8 mouse cellular contexts compared by ENCODE assay signal in the genomic region with DNA sequence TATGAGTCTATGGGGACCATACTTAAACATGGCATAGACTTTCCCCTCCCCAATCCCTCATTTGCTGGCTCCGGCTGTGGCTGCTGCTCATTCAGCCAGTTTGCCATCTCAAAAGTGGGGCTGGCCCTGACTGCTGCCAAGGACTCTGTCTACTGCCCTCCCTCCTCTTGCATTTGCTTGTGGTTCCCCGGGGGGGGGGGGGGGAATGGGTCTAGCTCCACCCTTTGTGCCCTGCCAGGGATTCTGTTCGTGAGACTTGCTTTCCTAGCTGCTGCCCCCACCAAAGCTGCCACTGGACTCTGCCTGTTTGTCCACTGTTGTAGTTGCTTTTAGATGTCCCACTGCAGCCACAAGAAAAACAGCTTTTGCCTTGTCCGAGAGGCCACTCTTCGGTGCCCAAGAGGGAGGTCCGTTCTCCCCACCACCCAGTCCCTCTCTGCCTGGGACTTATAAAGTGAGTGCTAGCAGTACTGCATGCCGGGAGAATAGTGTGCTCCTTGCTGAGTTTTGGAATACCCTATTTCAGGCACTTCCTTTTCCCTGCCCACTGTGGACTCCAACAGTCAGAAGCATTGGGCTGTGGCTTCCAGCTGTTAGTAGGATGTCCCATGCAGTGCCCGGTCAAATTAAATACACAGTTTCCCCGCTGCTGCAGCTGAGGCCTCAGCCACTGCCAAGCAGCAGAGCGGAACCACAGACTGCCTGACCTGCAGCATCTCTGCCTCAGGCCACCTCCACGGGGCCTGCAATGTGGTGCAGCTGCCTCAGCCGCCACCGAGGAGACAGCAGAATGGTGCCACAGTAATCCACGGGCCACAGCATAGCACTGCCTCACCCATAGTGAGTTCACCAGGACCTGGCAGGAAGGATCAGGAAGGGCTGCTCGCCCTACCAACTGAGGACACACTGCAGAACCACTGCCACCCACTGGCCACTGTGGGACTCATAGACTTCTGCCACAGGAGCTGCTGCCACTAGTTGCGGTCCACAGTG. TPM values are rescaled to one million over a fixed set of nuclear protein-coding genes. Genes with fewer than 3 reads are reported as not detected.
DNase-seq lines count a peak whose midpoint lies in the region; ATAC-seq and TF ChIP-seq lines count a peak whose summit lies in the region.

No protein-coding gene starts in this region.

- WGBS in cerebellum, adult 2 months = 13% methylated on average over 16 of the region's 16 CpGs
- 23% methylated on average over 16 of the region's 16 CpGs for WGBS in lung, embryonic 14.5 days
- WGBS in olfactory bulb, adult 2 months = 18% methylated on average over 16 of the region's 16 CpGs

- H3K27ac ChIP-seq in MEL (ENCODE audit: control insufficient read depth, low read depth, low read length) = no peak overlapping the region
- H3K27ac ChIP-seq in cerebellum, adult 2 months (ENCODE audit: insufficient read depth, low read length) = no peak overlapping the region
- peak overlapping the region; percentile 73; the same call in 1 of the 2 replicates for H3K27ac ChIP-seq in lung, embryonic 14.5 days (ENCODE audit: low read depth)
- H3K27ac ChIP-seq in olfactory bulb, adult 2 months (ENCODE audit: insufficient read depth, low read depth, low read length) = peak overlapping the region; percentile 17

- H3K4me3 ChIP-seq in MEL (ENCODE audit: control insufficient read depth in 1 of 2, insufficient read depth in 1 of 2, low read depth in 2 of 2, low read length in 2 of 2) = no peak overlapping the region
- H3K4me3 ChIP-seq in cerebellum, adult 2 months (replicated peaks; ENCODE audit: insufficient read depth, low read depth, low read length) = peak overlapping the region; percentile 9
- no peak overlapping the region for H3K4me3 ChIP-seq in lung, embryonic 14.5 days (ENCODE audit: low read depth, low read length)
- no peak overlapping the region for H3K4me3 ChIP-seq in olfactory bulb, adult 2 months (ENCODE audit: insufficient read depth, low read depth, low read length)

- DNase-seq in MEL (ENCODE audit: low read depth, low spot score) = peak; percentile 35
- peak; percentile 89 for DNase-seq in cerebellum, adult 2 months
- peak; percentile 54 for DNase-seq in forelimb bud, embryonic 11.5 days (ENCODE audit: low read depth, low spot score)
- peak; percentile 88 for DNase-seq in heart, postnatal 4 days
- DNase-seq in layer of hippocampus, adult 8-10 months (ENCODE audit: low spot score in 2 of 2) = peak; percentile 85 to 90
- DNase-seq in lung, embryonic 14.5 days = peak; percentile 86
- DNase-seq in thymus, adult 18-20 months = peak; percentile 51 to 55

- TF ChIP-seq EP300 in MEL (IDR thresholded peaks at IDR 0.05; ENCODE audit: low read depth in 1 of 2, low read length in 2 of 2) = no peak

- H3K4me1 ChIP-seq in MEL (ENCODE audit: control insufficient read depth in 1 of 2, insufficient read depth in 2 of 2, low read length in 2 of 2) = no peaks in the 10 kb centered on the region
- H3K4me1 ChIP-seq in cerebellum, adult 2 months (ENCODE audit: control insufficient read depth, insufficient read depth, low read length) = no peaks in the 10 kb centered on the region
- H3K4me1 ChIP-seq in lung, embryonic 14.5 days (ENCODE audit: insufficient read depth) = no peaks in the 10 kb centered on the region
- peaks cover 3% of the 10 kb centered on the region for H3K4me1 ChIP-seq in olfactory bulb, adult 2 months (ENCODE audit: control insufficient read depth, insufficient read depth, low read length)

- peak; percentile 25 to 70 (median 63); a peak in 4 of 6 replicates for TF ChIP-seq CTCF in MEL (IDR thresholded peaks at IDR 0.05 in 2 of 3, conservative IDR thresholded peaks at IDR 0.05 in 1 of 3; ENCODE audit: control insufficient read depth in 1 of 3, insufficient read depth in 1 of 3, low read depth in 2 of 3, low read length in 3 of 3, poor library complexity in 1 of 3, severe bottlenecking in 1 of 3)
- peak; percentile 93 for TF ChIP-seq CTCF in cerebellum, adult 2 months (IDR thresholded peaks at IDR 0.05; ENCODE audit: borderline replicate concordance, insufficient read depth, low read depth, low read length)
- peak; percentile 92 for TF ChIP-seq CTCF in lung, embryonic 14.5 days (IDR thresholded peaks at IDR 0.05; ENCODE audit: low read depth)
- peak; percentile 41; the same call in 1 of the 2 replicates for TF ChIP-seq CTCF in olfactory bulb, adult 2 months (IDR thresholded peaks at IDR 0.05; ENCODE audit: insufficient read depth, low read depth, low read length)

- no peaks in the 10 kb centered on the region for H3K9me3 ChIP-seq in MEL (replicated peaks; ENCODE audit: insufficient read depth, low read length)
- H3K9me3 ChIP-seq in lung, embryonic 14.5 days (ENCODE audit: low read depth, low read length) = no peaks in the 10 kb centered on the region

- peak; percentile 65 for TF ChIP-seq RAD21 in MEL (IDR thresholded peaks at IDR 0.05; ENCODE audit: low read depth, low read length)

- no peak for TF ChIP-seq POLR2A in MEL (IDR thresholded peaks at IDR 0.05; ENCODE audit: control insufficient read depth in 1 of 2, insufficient read depth in 1 of 2, low read depth in 1 of 2, low read length in 2 of 2, poor library complexity in 1 of 2)
- no peak for TF ChIP-seq POLR2A in cerebellum, adult 2 months (IDR thresholded peaks at IDR 0.05; ENCODE audit: borderline replicate concordance, insufficient read depth, low read length)
- TF ChIP-seq POLR2A in olfactory bulb, adult 2 months (IDR thresholded peaks at IDR 0.05; ENCODE audit: insufficient read depth, low read depth, low read length) = 0 out of 2 replicates have a peak, but pooled peaks have one; percentile 17

- no peak overlapping the region for H3K9ac ChIP-seq in MEL (ENCODE audit: control insufficient read depth, low read depth, low read length, poor library complexity, severe bottlenecking)
- H3K9ac ChIP-seq in lung, embryonic 14.5 days = 0 out of 2 replicates have a peak overlapping the region, but pooled peaks have one; percentile 23

- peaks cover 0 to 1% of the 10 kb centered on the region in 2 experiments; a peak in 2 of 4 replicates for H3K27me3 ChIP-seq in MEL (ENCODE audit: control insufficient read depth in 1 of 2, insufficient read depth in 2 of 2, low read length in 2 of 2)
- H3K27me3 ChIP-seq in cerebellum, adult 2 months (ENCODE audit: control insufficient read depth, insufficient read depth, low read length) = no peaks in the 10 kb centered on the region
- H3K27me3 ChIP-seq in lung, embryonic 14.5 days (ENCODE audit: insufficient read depth, low read length) = no peaks in the 10 kb centered on the region

- ATAC-seq in lung, embryonic 14.5 days (ENCODE audit: insufficient read depth) = peak; percentile 97

- no peaks in the 10 kb centered on the region for H3K79me2 ChIP-seq in MEL (ENCODE audit: control insufficient read depth, insufficient read depth, low read length, poor library complexity)

- peak overlapping the region; percentile 41 for H3K4me2 ChIP-seq in lung, embryonic 14.5 days

- no peaks in the 10 kb centered on the region for H3K36me3 ChIP-seq in MEL (ENCODE audit: control insufficient read depth in 1 of 2, insufficient read depth in 2 of 2, low read length in 2 of 2)
- no peaks in the 10 kb centered on the region for H3K36me3 ChIP-seq in lung, embryonic 14.5 days (ENCODE audit: insufficient read depth)

TF ChIP-seq in MEL, 35 proteins besides CTCF, POLR2A, EP300 and RAD21 (continues in another document):
- TF ChIP-seq ZKSCAN1 (IDR thresholded peaks at IDR 0.05; ENCODE audit: low read depth, low read length) (no peak), MXI1 (IDR thresholded peaks at IDR 0.05; ENCODE audit: low read depth, low read length) (no peak), ZC3H11A (IDR thresholded peaks at IDR 0.05; ENCODE audit: low read depth, low read length) (peak; percentile 61)

RNA-seq across cellular contexts. Expression of gene Cyp2d10, which starts 10.1 kb away (rescaled TPM):
- total RNA-seq in MEL (2012; rRNA removed) = not detected in 2 replicates
- polyA plus RNA-seq in MEL (2012; ENCODE audit: insufficient read depth in 1 of 2, insufficient read length in 2 of 2, low read depth in 1 of 2, low replicate concordance in 2 of 2, missing spikeins in 1 of 2) = not detected
- not detected in 2 replicates for polyA plus RNA-seq in cerebellum, adult 2 months (2012; rRNA removed)
- total RNA-seq in heart, postnatal 4 days (2021) = not detected
- 1 to 10 TPM in 2 of 4 experiments, under 1 TPM in 1, not detected in 1; 0.41 to 1.2 (median 1.0) TPM for total RNA-seq in layer of hippocampus, adult 8-10 months (2022)
- polyA plus RNA-seq in lung, embryonic 14.5 days (2014; fragmentation: Nextera tagmentation; extraction: Ambion mirVana) = not detected in 2 replicates
- polyA plus RNA-seq in olfactory bulb, adult 2 months (2012; ENCODE audit: insufficient read depth, insufficient read length, low replicate concordance, missing spikeins) = not detected in 2 replicates

RNA-seq across cellular contexts. Expression of gene Cyp2d9, which starts 16.1 kb away (rescaled TPM):
- total RNA-seq in MEL (2012; rRNA removed) = not detected in 2 replicates
- polyA plus RNA-seq in MEL (2012; ENCODE audit: insufficient read depth in 1 of 2, insufficient read length in 2 of 2, low read depth in 1 of 2, low replicate concordance in 2 of 2, missing spikeins in 1 of 2) = not detected
- not detected in 2 replicates for polyA plus RNA-seq in cerebellum, adult 2 months (2012; rRNA removed)
- under 1 TPM in 1 of 2 experiments, not detected in 1; 0.26 TPM for total RNA-seq in heart, postnatal 4 days (2021)
- under 1 TPM in 1 of 4 experiments, not detected in 3; 0.29 TPM for total RNA-seq in layer of hippocampus, adult 8-10 months (2022)
- not detected in 2 replicates for polyA plus RNA-seq in lung, embryonic 14.5 days (2014; fragmentation: Nextera tagmentation; extraction: Ambion mirVana)
- polyA plus RNA-seq in olfactory bulb, adult 2 months (2012; ENCODE audit: insufficient read depth, insufficient read length, low replicate concordance, missing spikeins) = not detected in 2 replicates

RNA-seq across cellular contexts. Expression of gene Cyp2d11, which starts 23.3 kb away (rescaled TPM):
- not detected in 2 replicates for total RNA-seq in MEL (2012; rRNA removed)
- polyA plus RNA-seq in MEL (2012; ENCODE audit: insufficient read depth in 1 of 2, insufficient read length in 2 of 2, low read depth in 1 of 2, low replicate concordance in 2 of 2, missing spikeins in 1 of 2) = not detected
- not detected in 2 replicates for polyA plus RNA-seq in cerebellum, adult 2 months (2012; rRNA removed)
- total RNA-seq in heart, postnatal 4 days (2021) = under 1 TPM in 1 of 2 experiments, not detected in 1; 0.16 TPM
- under 1 TPM in 1 of 4 experiments, not detected in 3; 0.45 TPM for total RNA-seq in layer of hippocampus, adult 8-10 months (2022)
- not detected in 2 replicates for polyA plus RNA-seq in lung, embryonic 14.5 days (2014; fragmentation: Nextera tagmentation; extraction: Ambion mirVana)
- not detected in 2 replicates for polyA plus RNA-seq in olfactory bulb, adult 2 months (2012; ENCODE audit: insufficient read depth, insufficient read length, low replicate concordance, missing spikeins)

RNA-seq across cellular contexts. Expression of gene Cyp2d22, which starts 37.0 kb away (rescaled TPM):
- total RNA-seq in MEL (2012; rRNA removed) = not detected in 2 replicates
- under 1 TPM in 1 of 2 experiments, not detected in 1; 0.10 TPM for polyA plus RNA-seq in MEL (2012; ENCODE audit: insufficient read depth in 1 of 2, insufficient read length in 2 of 2, low read depth in 1 of 2, low replicate concordance in 2 of 2, missing spikeins in 1 of 2)
- 64.2 and 65.4 TPM in 2 replicates for polyA plus RNA-seq in cerebellum, adult 2 months (2012; rRNA removed)
- total RNA-seq in heart, postnatal 4 days (2021) = 10 to 100 TPM; 15.0 to 17.1 TPM
- 10 to 100 TPM; 46.4 to 55.0 (median 53.4) TPM for total RNA-seq in layer of hippocampus, adult 8-10 months (2022)
- 4.1 and 5.5 TPM in 2 replicates for polyA plus RNA-seq in lung, embryonic 14.5 days (2014; fragmentation: Nextera tagmentation; extraction: Ambion mirVana)
- polyA plus RNA-seq in olfactory bulb, adult 2 months (2012; ENCODE audit: insufficient read depth, insufficient read length, low replicate concordance, missing spikeins) = not detected in 2 replicates

Comparison
In these comparisons a context has a peak if more than half of its experiments do, and no peak if none do; other contexts are left out.
1. DNase-seq: peak in every context shown above with its lines; median percentile 89 in cerebellum, adult 2 months; 88 in heart, postnatal 4 days; 88 in layer of hippocampus, adult 8-10 months; 86 in lung, embryonic 14.5 days; 54 in forelimb bud, embryonic 11.5 days; 53 in thymus, adult 18-20 months; 35 in MEL.
2. H3K27ac ChIP-seq: peak in lung, embryonic 14.5 days (single experiment) and olfactory bulb, adult 2 months (single experiment); none in MEL (single experiment) and cerebellum, adult 2 months (single experiment).
3. CTCF ChIP-seq: peak in every context shown above with its lines; median percentile 93 in cerebellum, adult 2 months; 92 in lung, embryonic 14.5 days; 63 in MEL; 41 in olfactory bulb, adult 2 months.